Mouse (Mus musculus) testis, adult 2 months (tissue): ENCODE measurements around the gene Wfikkn1. TPM values are rescaled to one million over a fixed set of nuclear protein-coding genes. Genes with fewer than 3 reads are reported as not detected.

Experiments used
- H3K27ac ChIP-seq: fragments of 200-500 bp; 2 replicates; pipeline ENCODE4 v1.5.1; 2012; ENCODE audit warnings: low read depth, low read length; ENCODE audit not compliant: control insufficient read depth, insufficient read depth
- H3K27me3 ChIP-seq: fragments of 200-500 bp; 2 replicates; pipeline ENCODE4 v1.6.1; 2012; ENCODE audit warnings: mild to moderate bottlenecking, low read length, moderate library complexity; ENCODE audit not compliant: control insufficient read depth, insufficient read depth
- H3K36me3 ChIP-seq: fragments of 200-500 bp; 2 replicates; pipeline ENCODE4 v1.6.1; 2012; ENCODE audit warnings: mild to moderate bottlenecking, low read length; ENCODE audit not compliant: control insufficient read depth, insufficient read depth
- H3K4me1 ChIP-seq: fragments of 200-500 bp; 2 replicates; pipeline ENCODE4 v1.6.1; 2012; ENCODE audit warnings: low read length; ENCODE audit not compliant: control insufficient read depth, insufficient read depth
- H3K4me3 ChIP-seq: fragments of 200-500 bp; 2 replicates; pipeline ENCODE4 v1.5.1; 2012; ENCODE audit warnings: low read depth, mild to moderate bottlenecking, low read length, moderate library complexity, mixed read lengths; ENCODE audit not compliant: control insufficient read depth
- CTCF ChIP-seq: fragments of 200-500 bp; IDR thresholded peaks from 2 replicates; pipeline ENCODE4 v1.5.1; 2012; ENCODE audit warnings: low read depth, mild to moderate bottlenecking, inconsistent platforms, low read length, moderate library complexity; ENCODE audit not compliant: control insufficient read depth, insufficient read depth, insufficient replicate concordance
- POLR2A ChIP-seq: fragments of 200-500 bp; IDR thresholded peaks from 2 replicates; pipeline ENCODE4 v1.6.1; 2012; ENCODE audit warnings: low read depth, mild to moderate bottlenecking, inconsistent platforms, low read length, moderate library complexity; ENCODE audit not compliant: control insufficient read depth
- polyA plus RNA-seq: library from polyadenylated mRNA; depleted of rRNA; stranded (reverse); fragments of >200 nt; gene quantifications from 2 replicates; pipeline ENCODE4 v1.2.3, GENCODE M21; 2012

The Wfikkn1 gene
- polyA plus RNA-seq, 1 experiment, result 0.98 TPM

DNA sequence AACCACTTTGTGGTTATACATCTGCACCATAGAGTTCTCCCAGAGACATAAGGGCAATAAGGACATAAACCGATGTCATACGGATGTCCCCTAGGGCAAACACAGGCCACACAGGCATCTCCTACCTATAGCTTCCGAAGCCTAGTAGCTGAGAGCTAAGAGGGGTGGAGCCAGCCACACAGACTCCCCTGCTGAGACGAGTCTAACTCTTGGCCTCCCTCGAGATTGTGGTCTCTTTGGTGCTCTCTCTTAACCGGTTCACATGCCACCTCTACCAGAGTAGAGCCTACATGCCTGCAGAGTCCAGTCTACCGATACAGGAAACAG, 13.2 kb downstream of the Wfikkn1 start:
- no peak for TF ChIP-seq CTCF
- TF ChIP-seq POLR2A, result no peak
- peaks cover 6% of the 10 kb centered on the region for H3K4me1 ChIP-seq
- no peaks in the 10 kb centered on the region for H3K36me3 ChIP-seq
- H3K27me3 ChIP-seq, result no peaks in the 10 kb centered on the region
- peak overlapping the region; percentile 73 for H3K27ac ChIP-seq
- peak overlapping the region; percentile 80 for H3K4me3 ChIP-seq

DNA sequence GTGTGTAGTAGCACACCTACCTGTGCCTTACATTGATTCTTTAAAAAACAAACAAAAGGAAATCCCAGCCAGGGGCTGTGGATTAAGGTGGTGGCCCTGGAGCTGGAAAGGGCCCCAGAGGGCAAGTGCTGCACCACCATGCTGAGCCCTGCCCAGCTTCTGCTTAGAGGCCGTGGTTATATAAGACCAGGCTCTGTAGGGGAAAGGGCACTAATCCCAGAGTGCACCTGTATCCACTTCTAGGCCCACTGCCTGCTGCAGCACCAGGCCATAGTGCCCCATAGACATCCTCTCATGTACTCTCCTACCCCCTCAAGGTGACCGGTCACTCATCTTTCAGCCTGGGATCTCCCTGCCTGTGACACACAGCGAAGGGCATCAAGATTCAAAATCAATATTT, 14.5 kb downstream of the Wfikkn1 start:
- H3K27ac ChIP-seq, result 0 out of 2 replicates have a peak overlapping the region, but pooled peaks have one; percentile 18
- TF ChIP-seq CTCF, result no peak
- no peaks in the 10 kb centered on the region for H3K36me3 ChIP-seq
- H3K4me1 ChIP-seq, result peaks cover 7% of the 10 kb centered on the region
- no peaks in the 10 kb centered on the region for H3K27me3 ChIP-seq
- no peak overlapping the region for H3K4me3 ChIP-seq

DNA sequence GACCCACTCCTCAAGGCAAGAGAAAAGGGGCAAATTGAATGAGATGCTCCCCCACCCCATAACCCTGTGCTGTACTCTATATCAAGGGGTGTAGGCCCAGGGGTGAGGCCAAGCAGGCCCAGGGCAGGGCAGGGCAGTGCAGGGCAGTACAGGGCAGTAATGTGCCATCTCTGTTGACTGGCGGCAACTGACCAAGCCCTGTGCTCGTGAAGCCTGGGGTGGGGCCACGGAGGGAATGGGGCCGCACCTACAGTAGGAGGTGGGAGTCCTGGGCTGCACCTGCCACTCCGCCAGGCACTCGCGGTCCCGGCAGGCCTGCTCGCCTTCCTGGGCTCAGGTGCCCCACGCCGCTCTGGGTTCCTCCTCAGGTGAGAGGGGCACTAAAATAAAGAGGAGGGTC, 15.4 kb downstream of the Wfikkn1 start:
- H3K4me1 ChIP-seq, result peaks cover 13% of the 10 kb centered on the region
- H3K36me3 ChIP-seq, result no peaks in the 10 kb centered on the region
- no peak overlapping the region for H3K27ac ChIP-seq
- no peak overlapping the region for H3K4me3 ChIP-seq
- no peaks in the 10 kb centered on the region for H3K27me3 ChIP-seq
- TF ChIP-seq CTCF (no peak), POLR2A (no peak)

DNA sequence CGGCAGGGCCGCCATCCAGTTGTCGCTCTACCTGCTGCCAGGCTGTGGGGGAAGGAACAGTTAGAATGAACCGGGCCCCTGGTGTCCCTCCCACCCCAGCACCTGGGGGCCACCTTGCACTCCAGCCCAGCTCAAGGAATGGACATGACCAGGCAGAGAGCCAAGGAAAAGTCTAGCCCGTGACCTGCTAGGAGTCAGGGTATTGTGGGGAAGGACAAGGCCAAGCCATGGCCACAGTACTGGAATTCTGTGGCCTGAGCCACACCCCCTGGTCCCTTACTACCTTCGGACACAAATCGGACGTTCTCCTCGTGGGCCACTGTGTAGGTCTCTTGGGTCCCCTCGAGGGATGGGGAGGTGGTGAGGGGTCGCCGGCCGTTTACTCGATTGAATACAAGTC, 16.3 kb downstream of the Wfikkn1 start:
- no peaks in the 10 kb centered on the region for H3K27me3 ChIP-seq
- no peak overlapping the region for H3K4me3 ChIP-seq
- H3K4me1 ChIP-seq, result peaks cover 13% of the 10 kb centered on the region
- H3K27ac ChIP-seq, result no peak overlapping the region
- no peaks in the 10 kb centered on the region for H3K36me3 ChIP-seq
- TF ChIP-seq CTCF, result no peak

DNA sequence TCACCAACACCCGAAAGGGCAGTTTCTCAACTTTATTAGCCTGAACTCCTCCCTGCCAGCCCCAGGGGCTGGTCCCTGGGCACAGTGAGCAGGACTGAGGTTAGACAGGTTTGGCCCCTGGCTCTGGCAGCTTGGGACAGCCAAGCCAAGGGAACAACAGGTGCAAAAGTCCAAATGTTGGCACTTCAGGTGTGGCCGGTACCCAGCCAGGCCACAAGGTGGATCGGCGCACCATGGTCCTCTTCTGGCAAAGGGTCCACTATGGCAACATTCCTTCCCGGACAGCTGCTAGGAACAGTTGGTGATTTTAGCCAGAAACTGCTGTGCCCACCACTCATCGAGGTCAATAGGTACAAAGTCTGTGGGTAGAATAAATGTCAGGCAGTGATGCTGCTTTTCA, 17.0 kb downstream of the Wfikkn1 start:
- no peaks in the 10 kb centered on the region for H3K36me3 ChIP-seq
- H3K27ac ChIP-seq, result no peak overlapping the region
- peaks cover 13% of the 10 kb centered on the region for H3K4me1 ChIP-seq
- TF ChIP-seq CTCF, result no peak
- no peak for TF ChIP-seq POLR2A
- H3K27me3 ChIP-seq, result no peaks in the 10 kb centered on the region
- H3K4me3 ChIP-seq, result no peak overlapping the region

DNA sequence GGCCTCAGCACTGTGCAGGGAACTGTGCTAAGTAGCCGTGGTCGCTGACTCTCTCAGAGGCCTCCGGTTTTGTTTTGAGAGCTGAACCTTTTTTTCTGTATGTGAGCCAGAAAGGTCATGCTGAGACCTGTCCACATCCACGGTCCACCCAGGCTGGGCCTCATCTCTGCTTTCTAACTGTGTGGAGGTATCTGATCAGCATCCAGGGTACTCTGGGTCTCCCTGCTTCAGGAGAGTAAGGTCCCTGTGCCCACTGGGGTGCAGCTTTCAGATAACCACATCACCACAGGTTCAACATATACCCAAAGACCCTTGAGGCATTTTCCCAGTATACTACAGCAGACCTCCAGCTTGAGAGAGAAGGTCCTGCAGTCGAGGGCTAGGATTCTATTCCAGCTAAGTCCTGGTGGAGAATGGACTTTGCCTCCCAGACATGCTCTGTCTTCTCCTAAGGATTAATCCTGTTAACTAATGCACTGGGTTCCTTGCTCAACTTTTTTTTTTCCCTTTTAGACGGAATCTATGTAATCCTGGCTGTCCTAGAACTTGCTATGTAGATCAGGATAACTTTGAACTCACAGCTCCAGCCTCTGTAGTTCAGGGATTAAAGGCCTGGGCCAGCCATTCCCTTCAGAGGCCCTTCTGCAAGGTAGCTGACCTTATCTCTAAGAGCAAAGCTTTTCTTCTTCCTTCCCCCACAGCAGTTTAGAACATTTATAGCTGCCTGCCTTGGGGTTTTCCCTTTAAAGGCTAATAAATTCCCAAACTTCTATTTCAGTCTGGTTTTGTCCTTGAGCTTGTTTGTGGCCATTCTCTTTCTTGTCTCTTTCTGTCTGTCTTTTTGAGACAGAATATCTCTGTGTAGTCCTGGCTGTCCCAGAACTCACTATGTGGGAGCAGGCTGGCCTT, 18.7 kb downstream of the Wfikkn1 start:
- Histone ChIP-seq H3K27me3 (no peaks in the 10 kb centered on the region), H3K4me3 (peak overlapping the region; percentile 97), H3K4me1 (peaks cover 9% of the 10 kb centered on the region), H3K27ac (peak overlapping the region; percentile 94), H3K36me3 (no peaks in the 10 kb centered on the region)
- TF ChIP-seq POLR2A (no peak), CTCF (no peak)

DNA sequence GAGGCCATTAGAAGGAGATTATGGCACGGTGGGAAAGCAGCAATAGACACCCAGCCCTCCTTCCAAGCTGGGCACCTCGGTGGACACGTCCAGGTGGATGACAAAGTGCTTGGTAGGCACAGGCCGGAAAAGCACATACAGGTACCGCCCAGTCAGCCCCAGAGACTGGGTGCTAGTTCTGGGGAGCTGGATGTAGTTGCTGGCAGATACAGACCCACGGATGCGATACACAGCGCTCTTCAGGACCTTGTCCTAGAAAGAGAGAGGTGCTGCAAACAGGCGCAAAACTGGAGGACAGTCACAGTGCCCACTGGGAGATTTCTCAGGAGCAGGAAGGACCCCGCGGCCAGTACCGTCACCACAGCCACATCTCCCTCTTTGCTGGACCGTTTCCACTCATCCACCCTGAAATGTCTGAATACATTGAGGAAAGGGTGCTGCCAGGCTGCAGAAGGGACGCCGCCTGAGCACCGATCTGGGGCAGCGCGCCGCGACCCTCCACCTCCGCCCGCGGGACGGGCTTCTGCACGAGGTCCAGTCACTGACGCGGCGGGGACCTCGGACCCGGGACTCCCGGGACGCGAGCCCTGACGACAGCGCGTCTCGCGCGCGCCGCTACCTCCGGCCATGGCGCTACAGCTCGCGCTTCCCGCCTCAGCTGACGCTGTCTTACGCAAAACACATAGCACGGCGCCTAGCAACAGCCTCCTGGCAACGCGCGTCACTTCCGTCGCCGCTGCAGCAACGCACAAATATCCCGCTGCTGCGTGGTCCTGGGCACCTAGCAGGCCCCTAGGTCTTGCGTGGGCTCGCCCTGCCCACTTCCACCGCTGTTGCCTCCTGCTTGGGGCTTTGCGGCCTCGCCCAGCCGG, 19.6 kb downstream of the Wfikkn1 start, which contains the start of gene Wdr90:
Gene Wdr90, minus strand, starts transcription at position 670 of the 872 bp plus-strand sequence.
- no peak; the same call in 1 of the 2 replicates for TF ChIP-seq CTCF
- peak; percentile 96 for TF ChIP-seq POLR2A

More for the DNA sequence above, 19.6 kb downstream of the Wfikkn1 start, which contains the start of gene Wdr90:
- H3K27me3 ChIP-seq, result no peaks in the 10 kb centered on the region
- no peaks in the 10 kb centered on the region for H3K36me3 ChIP-seq
- H3K4me3 ChIP-seq, result peak within 1 kb of the TSS; percentile 97
- peak within 1 kb of the TSS; percentile 94 for H3K27ac ChIP-seq
- H3K4me1 ChIP-seq, result peaks cover 9% of the 10 kb centered on the region
